Mouse (Mus musculus) left cerebral cortex, postnatal 10 days (tissue): Measurements from ENCODE around the gene Polr2g. TPM values are rescaled to one million over a fixed set of nuclear protein-coding genes. Genes with fewer than 3 reads are reported as not detected.

Experiments
- DNase-seq, 2 experiments: peaks; one replicate each; pipeline ENCODE4 v3.0.0; 2021 to 2022; ENCODE audit warnings: low spot score in 2 of 2, mixed read lengths in 1 of 2; ENCODE audit errors: extremely low spot score in 1 of 2
- intact Hi-C: fragments of 180-260 bp; cut with DNase I; formaldehyde crosslinking; loops from one replicate; pipeline ENCODE4 v1.15.1; 2025
- total RNA-seq, 2 experiments: library from RNA; stranded (reverse); gene quantifications; 2 replicates each; pipeline ENCODE4 v1.2.3; 2021

Gene Polr2g
- total RNA-seq, 2 experiments from 2014 or later, result 109 to 110 TPM

DNA sequence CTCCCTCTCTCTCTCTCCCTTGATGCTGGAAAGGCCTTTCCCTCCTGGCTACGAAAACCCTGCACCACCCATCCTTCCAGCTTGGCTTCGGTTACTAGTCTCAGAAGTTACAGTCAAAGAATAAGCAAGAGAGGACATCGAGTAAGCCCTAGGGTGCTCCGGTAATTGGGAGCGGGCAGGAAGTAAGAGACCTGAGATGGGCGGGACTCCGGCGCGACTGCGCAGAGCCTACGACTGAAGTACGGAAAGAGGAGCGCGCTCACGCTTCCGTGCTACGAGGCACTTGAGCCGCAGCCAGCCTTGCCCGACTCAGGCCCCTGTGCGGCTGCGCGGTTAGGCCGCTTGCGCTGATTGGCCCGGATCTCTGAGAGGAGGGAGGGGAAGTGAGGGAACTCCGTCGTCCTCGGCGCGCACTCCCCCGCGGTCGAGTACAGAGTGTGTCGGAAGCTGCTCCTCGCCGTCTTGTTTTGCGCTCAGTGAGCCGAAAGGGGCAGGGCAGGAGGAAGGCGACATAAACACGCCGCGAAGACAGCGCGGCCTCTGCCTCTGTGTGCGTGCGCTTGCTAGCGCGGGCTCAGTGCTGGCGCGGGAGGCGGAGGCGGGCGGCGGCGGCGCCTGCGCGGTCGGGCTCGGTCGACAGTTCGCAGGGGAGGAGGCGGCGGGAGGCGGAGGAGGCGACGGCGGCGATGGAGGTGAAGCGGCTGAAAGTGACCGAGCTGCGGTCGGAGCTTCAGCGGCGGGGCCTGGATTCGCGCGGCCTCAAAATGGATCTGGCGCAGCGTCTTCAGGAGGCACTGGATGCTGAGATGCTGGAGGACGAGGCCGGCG lies 21.4 kb upstream of the Polr2g start, which contains the start of gene Hnrnpul2:
TSS of gene Hnrnpul2 (plus strand) at position 415 of the 828 bp plus-strand sequence.
- DNase-seq, result peak; percentile 97 to 99
- intact Hi-C loops, result loop anchor here (5.0 kb wide), 1 partner anchor 48 kb away; the partner anchor contains the start of genes Tmem179b and Tmem223

DNA sequence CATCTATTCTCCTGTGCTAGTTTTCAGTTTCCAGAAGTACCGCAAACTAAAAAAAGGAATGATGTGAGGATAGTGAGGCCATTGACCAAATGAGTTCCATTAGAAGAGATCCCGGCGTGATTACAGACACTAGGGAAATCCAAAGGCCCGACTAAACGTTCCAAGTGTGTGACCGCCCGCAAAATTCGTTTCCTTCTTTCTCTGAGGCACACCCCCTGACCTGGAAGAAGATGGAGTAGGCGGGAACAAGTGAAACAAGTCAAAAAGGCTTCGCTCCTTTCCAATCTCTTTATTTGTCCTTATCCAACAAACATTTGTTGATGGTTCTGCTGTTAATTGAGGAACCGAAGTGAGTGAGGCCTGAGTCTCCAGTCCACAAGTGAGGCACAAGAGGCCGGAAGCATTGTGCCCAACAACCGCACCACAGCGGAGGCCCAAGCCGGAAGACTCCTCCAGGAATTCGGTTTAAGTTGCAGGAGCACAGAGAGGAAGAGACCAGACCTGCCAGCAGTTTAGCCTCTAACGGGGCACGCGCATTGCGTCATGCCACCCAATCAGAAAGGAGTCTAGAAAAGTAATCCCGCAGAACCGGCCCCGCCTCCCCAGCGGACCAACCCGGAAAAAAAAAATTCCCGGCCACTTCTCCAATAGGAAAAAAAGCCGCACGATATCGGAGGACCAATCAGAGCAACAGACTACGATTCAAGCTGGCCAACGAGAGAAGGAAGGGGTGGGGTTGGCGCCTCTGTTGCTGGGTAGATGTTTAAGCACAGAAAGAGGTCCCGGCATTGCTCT lies 20.6 kb upstream of the Polr2g start, which contains the start of gene Ttc9c:
TSS of gene Ttc9c (minus strand) at position 533 of the 795 bp plus-strand sequence.
- peak; percentile 98 for DNase-seq
- intact Hi-C loops, result loop anchor here (5.0 kb wide), 1 partner anchor 47 kb away; the partner anchor contains the start of genes Tmem179b and Tmem223

DNA sequence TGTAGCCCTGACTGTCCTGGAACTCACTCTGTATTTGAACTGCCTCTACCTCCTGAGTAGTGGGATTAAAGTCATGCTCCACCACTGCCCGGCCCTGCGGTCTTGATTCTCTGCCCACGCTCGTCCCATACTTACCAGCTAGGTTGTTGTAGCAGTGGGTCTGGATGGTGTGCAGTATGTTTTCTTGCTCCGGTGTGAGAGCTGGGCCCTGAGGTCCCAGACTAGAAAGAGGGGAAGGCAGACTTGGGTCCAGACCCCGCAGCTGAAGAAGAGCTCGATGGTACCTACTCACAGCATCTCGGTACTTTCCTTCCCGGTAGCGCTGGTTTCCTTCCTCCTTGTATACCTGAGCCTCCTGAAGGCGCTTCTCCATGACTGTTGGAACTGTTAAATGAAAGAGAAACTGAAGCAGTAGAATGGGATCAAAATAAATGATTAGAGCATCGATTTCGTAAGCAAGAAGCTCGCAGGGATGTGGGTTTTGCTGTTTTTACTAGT lies 20.0 kb upstream of the Polr2g start:
- intact Hi-C loops, result loop anchor here (5.0 kb wide), 1 partner anchor 46 kb away; the partner anchor contains the start of genes Tmem179b and Tmem223
- DNase-seq, result no peak

DNA sequence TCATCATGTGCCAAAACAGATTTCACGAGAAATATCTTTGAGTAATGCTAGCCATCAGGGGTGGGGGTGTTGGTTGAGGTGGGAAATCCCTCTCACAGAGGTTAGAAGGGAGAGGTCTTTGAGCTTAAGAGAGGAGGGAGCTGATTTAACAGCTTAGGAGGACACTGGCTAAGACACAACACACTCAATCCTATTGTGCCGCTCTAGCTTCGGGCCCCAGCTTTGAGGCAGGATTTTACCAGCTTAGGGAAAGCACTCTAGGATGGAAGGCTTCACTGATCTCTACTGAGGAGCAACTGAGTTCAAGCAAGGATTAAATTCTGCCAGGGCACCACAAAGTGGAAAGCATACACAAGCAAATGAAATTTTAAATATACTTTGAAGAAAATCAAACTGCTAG lies 18.6 kb upstream of the Polr2g start:
- DNase-seq, result no peak
- intact Hi-C loops, result loop anchor here (5.0 kb wide), 1 partner anchor 45 kb away; the partner anchor contains the start of genes Tmem179b and Tmem223

DNA sequence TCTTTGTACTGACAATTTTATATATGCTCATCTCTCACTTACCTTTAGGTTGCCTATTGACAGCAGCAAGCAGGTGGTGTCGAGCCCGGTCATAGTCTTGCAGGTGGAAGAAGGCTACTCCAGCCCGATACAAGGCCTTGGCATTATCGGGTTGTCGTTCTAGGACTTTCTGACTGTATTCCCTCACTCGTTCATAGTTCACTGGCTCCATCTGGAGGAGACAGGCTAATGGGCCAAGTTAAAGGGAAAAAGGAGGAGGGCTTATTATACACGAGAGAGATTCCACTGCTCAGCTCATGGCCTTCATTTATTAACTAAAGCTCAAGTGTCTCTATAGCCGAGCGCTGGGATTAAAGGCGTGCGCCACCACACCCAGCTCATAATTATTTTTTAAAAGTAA lies 17.4 kb upstream of the Polr2g start:
- intact Hi-C loops, result loop anchor here (5.0 kb wide), 1 partner anchor 44 kb away; the partner anchor contains the start of genes Tmem179b and Tmem223
- DNase-seq, result no peak

DNA sequence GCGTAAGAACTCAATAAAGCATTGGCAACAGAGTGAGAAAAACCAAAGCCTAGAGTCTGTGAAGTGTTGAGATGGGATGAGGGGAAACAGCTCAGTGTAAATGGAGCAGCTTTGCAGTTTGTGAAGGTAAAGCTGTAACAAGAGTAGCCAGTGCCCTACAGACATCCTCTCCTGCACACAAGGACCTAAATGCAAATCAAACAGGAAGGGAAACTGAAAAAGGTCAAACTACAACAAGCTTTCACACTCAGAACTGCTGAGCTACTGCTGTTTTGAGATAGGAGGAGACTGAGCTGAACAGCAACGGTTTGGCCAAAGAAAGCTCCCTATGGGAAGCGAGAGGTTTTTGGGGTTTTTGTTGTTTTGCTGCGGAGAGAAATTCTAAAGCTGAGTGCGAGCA lies 8.4 kb upstream of the Polr2g start:
- intact Hi-C loops, result no loop called here

DNA sequence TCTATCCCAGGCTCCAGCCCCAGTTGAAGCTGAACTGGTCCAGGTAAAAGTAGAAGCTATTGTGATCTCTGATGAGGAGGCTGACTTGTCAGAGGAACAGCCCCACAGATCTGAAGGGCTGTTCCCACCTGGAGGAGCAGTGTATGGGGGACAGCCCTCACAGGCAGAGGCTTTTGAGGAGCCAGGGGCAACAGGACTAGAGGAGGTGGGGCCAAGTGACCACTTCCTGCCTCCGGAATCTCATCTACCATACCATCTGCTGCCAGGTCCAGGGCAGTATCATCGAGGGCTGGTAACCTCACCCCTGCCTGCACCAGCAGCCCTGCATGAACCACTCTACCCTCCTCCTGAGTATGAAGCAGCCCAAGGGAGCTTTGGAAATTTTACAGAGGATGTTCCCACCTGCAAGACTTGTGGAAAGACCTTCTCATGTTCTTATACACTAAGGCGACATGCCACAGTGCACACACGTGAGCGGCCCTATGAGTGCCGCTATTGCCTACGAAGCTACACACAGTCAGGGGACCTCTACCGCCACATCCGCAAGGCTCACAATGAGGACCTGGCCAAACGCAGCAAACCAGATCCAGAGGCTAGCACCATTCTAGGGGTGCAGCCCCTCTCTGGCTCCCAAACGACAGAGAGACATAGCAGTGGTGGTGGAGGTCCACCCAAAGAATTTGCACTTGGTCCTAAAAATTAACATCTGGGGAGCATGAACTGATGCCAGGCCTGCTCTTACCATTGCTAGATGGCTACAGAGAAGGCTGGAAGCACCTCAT lies 5.7 kb upstream of the Polr2g start:
- no peak for DNase-seq
- intact Hi-C loops, result no loop called here

More for the DNA sequence above, 8.4 kb upstream of the Polr2g start:
- no peak for DNase-seq

DNA sequence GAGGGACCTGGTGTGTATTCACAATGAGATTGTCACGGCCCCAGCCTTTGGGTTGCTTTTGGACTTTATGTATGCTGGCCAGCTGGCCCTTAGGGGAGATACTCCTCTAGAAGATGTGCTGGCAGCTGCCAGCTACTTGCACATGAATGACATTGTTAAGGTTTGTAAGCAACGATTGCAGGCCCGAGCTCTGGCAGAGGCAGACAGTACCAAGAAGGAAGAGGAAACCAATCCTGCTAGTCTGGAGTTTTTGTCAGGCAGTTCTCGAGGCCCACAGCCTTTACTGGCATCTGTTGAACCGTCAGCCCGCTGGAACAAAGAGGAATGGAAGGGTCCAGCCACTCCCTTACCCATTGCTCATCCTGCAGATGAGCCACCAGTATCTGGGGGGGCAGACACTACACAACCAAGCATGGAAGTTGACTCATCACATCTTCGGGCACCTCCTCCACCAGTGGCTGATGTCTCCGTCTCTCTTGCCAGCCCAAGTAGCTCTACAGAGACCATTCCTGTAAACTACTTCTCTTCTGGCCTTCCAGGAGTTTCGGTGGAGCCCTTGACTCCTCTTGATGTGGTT lies 4.9 kb upstream of the Polr2g start:
- DNase-seq, result no peak
- intact Hi-C loops, result no loop called here

DNA sequence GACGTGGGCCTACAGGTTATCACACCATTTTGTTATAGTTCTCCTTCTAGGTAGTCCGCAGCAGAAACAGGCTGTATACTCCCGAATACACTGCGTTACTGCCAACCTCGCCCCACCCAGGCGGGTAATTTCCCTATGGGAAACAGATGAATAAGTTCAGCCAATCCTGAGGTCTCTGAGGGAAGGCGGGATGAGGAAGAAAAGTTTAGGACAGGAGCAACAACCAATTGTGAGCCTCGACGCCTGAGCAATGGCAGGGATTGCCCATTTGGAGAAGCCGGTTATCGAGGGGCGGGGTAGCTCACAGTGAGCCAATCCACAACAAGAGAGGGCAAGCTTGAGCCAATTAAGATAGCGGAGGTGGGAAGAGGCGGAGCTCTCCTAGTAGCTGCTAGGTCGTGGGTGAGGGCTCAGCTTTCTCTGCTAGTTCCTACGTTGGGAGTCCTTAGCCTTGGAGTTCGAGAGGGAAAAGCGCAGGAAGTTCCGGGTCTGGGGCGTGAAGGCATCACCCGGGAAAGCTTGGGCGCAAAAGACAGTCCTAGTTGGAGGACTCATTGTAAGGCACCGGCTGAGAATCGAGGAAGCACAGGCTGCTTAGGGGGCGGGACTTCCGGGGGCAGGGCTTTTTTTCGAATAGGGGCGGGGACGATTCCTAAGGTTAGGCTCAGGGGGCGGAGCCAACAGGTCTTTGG lies 3.9 kb upstream of the Polr2g start, which contains the start of gene Zbtb3:
TSS of gene Zbtb3 (plus strand) at position 426 of the 692 bp plus-strand sequence.
- peak; percentile 97 to 98 for DNase-seq
- intact Hi-C loops, result no loop called here

DNA sequence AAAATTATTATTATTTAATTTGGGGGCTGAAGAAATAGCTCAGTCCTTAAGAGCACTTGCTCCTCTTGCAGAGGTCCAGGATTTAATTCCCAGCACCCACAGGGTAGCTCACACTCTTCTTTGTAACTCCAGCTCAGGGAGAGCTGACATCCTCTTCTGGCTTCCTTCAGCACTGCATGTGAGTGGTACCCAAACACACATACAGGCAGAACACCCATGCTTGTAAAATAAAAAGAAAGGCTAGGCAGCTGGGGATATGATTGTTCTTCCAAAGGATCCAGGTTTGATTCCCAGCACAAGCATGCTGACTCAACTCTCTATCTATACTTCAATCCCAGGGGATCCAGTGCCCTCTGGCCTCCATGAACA lies 554 bp upstream of the Polr2g start:
- intact Hi-C loops, result no loop called here
- no peak for DNase-seq

DNA sequence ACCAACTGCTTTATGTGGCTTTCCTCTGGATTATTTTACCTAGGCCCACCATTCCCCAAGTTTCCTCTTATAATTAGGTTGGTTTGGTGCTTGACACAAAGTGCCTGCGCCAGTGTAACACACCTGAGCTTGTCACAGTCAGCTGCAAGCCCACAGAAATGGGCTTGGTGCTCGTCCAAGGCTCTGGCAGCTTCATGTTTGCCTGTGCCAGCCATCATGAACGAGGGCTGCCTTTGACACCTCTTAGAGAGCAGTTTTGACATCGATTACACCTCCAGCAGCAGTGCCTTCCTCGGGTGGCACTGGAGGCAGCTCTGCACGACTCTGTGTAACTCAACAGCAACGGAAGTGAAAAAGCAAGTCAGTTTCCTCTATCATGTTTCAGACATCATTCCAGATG lies 8.2 kb downstream of the Polr2g start:
- no peak for DNase-seq
- intact Hi-C loops, result no loop called here

DNA sequence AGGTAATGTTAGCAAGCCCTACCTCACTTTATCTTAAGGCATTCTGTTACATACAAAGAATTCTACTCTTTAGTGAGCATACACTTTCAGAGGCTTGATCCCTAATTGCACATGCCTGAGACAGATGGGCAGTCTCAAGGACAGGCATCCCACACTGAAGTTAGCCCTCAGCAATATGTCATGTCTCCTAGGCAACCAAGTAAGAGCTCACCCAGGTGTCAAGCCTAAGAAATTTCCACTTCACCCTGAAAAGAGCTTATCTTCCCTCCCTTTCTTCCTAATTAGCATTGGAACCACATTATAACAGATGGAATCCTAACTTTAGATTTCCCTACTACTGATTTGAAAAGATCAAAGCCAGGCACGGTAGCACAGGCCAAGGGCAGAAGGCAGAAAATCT lies 9.2 kb downstream of the Polr2g start:
- intact Hi-C loops, result no loop called here
- no peak for DNase-seq

DNA sequence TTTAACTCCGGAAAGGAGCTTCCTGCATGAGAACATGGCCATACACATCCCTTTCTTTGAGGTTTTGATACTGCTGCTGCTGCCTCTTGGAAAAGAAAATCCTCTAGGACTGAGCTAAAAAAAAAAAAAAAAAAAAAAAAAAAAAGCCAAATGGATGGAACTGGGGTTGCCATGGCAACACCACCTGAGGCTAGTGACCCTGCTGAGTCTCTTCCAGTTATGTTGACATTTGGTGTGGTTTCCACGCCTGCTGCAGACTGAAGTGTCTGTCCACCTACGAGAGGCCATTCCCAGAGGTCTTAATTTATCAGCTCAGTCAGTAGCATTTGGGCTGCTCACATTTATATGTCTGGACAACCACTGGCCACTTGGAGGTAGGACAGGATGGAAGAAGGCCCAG lies 9.9 kb downstream of the Polr2g start:
- intact Hi-C loops, result no loop called here
- no peak for DNase-seq

DNA sequence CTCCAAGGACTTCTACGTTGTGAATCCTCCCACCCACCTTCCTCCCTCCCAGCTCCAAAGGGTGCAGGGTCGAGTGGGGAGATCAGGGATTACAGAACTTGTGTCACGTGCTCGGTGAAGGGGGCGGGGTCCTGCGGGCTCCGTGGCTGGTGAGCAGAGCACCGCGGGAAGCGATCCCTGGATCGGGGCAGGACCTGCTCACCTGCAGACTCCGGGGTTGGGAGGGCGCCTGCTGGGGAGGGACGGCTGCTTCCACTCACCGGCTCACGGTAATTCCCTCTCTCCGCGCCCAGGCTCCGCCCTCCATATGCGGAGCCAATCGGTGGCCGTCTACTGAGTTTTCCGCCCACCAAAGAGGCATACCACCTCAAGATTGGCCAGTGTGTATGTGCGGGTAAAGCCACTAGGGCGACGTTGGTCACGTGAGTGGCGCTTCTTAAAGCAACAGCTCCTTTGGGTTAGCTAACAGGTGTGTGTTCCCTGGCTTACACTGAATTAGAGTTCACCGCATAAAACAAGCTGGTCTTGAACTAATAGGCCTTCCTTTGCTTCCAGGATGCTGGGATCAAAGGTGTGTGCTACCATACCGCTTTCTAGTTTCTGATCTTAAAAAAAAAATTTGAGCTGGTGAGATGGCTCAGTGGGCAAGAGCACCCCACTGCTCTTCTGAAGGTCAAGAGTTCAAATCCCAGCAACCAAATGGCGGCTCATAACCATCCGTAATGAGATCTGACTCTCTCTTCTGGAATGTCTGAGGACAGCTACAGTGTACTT lies 12.2 kb downstream of the Polr2g start, which contains the start of gene Taf6l:
TSS of gene Taf6l (minus strand) at position 410 of the 774 bp plus-strand sequence.
- DNase-seq, result peak; percentile 92 to 93

DNA sequence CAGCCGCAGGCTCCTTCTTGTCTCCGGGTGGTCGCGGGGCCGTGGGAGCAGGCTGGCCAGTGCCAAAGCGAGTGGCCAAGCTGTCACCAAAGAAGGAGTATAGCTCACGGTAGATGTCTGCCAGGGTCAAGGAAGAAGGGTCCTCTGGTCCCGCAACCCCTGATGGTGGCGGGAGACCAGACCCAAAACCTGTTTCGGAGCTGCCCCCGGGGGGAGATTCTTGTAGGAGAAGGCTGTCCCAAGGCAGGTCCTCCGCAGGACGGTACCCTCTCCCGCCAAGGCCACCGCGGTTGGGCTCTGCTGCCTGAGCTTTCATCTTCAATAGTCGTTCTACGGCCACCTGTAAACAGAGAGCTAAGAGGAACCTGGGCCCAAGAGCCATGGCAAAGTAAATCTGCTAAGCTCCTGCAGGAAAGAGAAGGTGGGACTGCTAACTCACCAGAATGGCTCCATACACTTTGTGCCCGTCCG lies 23.4 kb downstream of the Polr2g start:
- intact Hi-C loops, result loop anchor here (5.0 kb wide), 1 partner anchor 42 kb away; the partner anchor contains the start of gene Ttc9c

More for the DNA sequence above, 12.2 kb downstream of the Polr2g start, which contains the start of gene Taf6l:
- intact Hi-C loops, result no loop called here

DNA sequence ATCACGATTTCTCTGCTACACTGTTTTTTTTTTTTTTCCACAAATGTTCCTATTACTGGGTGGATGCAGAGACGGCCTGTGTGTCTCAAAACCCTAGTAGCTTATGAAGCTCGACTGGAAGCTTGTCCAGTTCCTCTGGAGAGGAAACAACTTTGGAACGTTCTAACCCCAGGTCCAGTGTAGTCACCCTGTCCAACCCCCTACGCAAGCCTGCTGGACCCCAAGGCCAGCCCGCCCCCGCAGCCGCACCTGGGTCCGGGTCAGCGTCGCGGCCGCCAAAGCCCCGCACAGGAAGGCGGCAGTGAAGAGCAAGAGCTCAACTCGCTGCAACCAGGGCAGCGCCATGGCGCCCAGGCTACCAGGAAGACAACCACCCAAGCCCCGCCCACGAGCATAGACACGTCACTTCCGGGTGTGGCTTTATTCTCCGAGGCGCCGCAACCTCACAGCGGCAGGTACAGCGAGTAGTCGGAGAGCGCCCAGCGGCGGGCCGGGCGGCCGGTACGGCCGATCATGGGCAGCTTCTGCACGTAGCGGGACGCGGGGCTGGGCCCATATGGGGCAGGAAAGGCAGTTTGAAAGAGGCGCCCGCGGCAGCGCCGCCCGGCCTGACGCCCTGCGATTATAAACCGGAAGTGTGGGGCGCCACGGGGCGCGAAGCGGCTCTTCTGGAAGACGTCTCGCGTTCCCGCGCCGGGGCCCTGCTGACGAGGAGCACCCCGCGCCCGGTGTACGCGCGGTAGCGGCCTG lies 24.1 kb downstream of the Polr2g start, which contains the start of gene Tmem179b:
TSS of gene Tmem179b (minus strand) at position 382 of the 750 bp plus-strand sequence.
- peak; percentile 92 to 97 for DNase-seq
- intact Hi-C loops, result loop anchor here (5.0 kb wide), 1 partner anchor 43 kb away; the partner anchor contains the start of gene Ttc9c

More for the DNA sequence above, 23.4 kb downstream of the Polr2g start:
- DNase-seq, result no peak
